ENCODE assay signal across 8 mouse cellular contexts in the genomic region with DNA sequence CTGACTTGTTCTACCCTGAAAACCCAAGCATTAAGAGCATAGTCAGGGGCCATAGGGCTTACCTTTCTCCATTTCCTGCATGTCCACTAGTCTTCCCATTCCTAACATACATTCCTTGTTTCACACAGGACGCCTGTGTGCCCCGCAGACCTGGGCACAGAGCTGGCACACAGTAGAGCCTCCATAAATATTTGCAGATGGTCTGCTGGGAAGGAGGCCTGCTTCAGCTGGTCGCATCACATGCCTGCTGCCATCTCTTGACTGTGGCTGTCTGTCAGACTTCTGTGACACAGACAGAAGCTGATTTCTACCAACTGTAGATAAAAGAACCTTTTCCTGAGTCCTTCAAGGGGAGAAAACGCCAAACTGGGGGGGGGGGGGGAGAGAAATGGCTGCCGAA.
DNase-seq lines count a peak whose midpoint lies in the region; ATAC-seq lines count a peak whose summit lies in the region.

No protein-coding gene starts in this region.

- peak overlapping the region; percentile 94 for H3K27ac ChIP-seq in heart, embryonic 16.5 days (ENCODE audit: low read length)
- peak overlapping the region; percentile 58 for H3K27ac ChIP-seq in hindbrain, embryonic 15.5 days (replicated peaks)

- H3K36me3 ChIP-seq in heart, embryonic 16.5 days (ENCODE audit: control insufficient read depth, insufficient read depth), result no peaks in the 10 kb centered on the region
- no peaks in the 10 kb centered on the region for H3K36me3 ChIP-seq in hindbrain, embryonic 15.5 days

- WGBS in heart, embryonic 16.5 days, result 29% methylated on average over 5 of the region's 5 CpGs
- WGBS in hindbrain, embryonic 15.5 days, result 41% methylated on average over 5 of the region's 5 CpGs

- no peak overlapping the region for H3K4me3 ChIP-seq in heart, embryonic 16.5 days (ENCODE audit: low read length)
- no peak overlapping the region for H3K4me3 ChIP-seq in hindbrain, embryonic 15.5 days

- no peaks in the 10 kb centered on the region for H3K9me3 ChIP-seq in heart, embryonic 16.5 days (replicated peaks; ENCODE audit: control insufficient read depth, low read length)
- no peaks in the 10 kb centered on the region for H3K9me3 ChIP-seq in hindbrain, embryonic 15.5 days

- peak overlapping the region; percentile 23; the same call in 1 of the 2 replicates for H3K4me2 ChIP-seq in heart, embryonic 16.5 days (ENCODE audit: low read depth, low read length)
- no peak overlapping the region for H3K4me2 ChIP-seq in hindbrain, embryonic 15.5 days

- ATAC-seq in heart, embryonic 16.5 days (replicated peaks; ENCODE audit: extremely low read depth, insufficient read depth, low FRiP score), result no peak
- ATAC-seq in hindbrain, embryonic 15.5 days (ENCODE audit: low FRiP score, low read depth), result no peak

- H3K4me1 ChIP-seq in heart, embryonic 16.5 days (ENCODE audit: control insufficient read depth, insufficient read depth, low read length), result peaks cover 45% of the 10 kb centered on the region
- H3K4me1 ChIP-seq in hindbrain, embryonic 15.5 days (replicated peaks), result peaks cover 57% of the 10 kb centered on the region

- intact Hi-C loops in heart, postnatal 10 days (cut with DNase I), result loop anchor here (5.0 kb wide), 2 partner anchors 66 to 89 kb away; no protein-coding TSS in a partner anchor
- intact Hi-C loops in left cerebral cortex, postnatal 25 days (cut with DNase I), result no loop called here

- no peaks in the 10 kb centered on the region for H3K27me3 ChIP-seq in heart, embryonic 16.5 days (ENCODE audit: control insufficient read depth, insufficient read depth, low read length)
- 0 out of 2 replicates have a peak, but pooled peaks cover 4% of the 10 kb centered on the region for H3K27me3 ChIP-seq in hindbrain, embryonic 15.5 days

- DNase-seq in heart, postnatal 10 days, result no peak
- DNase-seq in 3T3-L1 (ENCODE audit: low read depth, low spot score), result peak; percentile 33
- peak; percentile 76 for DNase-seq in cerebellum, adult 9-11 months
- no peak for DNase-seq in adrenal gland, adult 8-10 months
- no peak for DNase-seq in spleen, postnatal 10 days (ENCODE audit: low spot score in 2 of 2)
- DNase-seq in left cerebral cortex, postnatal 25 days (ENCODE audit: low spot score in 2 of 2), result no peak

- H3K9ac ChIP-seq in heart, embryonic 16.5 days (ENCODE audit: low read length), result peak overlapping the region; percentile 27
- H3K9ac ChIP-seq in hindbrain, embryonic 15.5 days, result no peak overlapping the region

Comparison
In these comparisons a context has a peak if more than half of its experiments do, and no peak if none do; other contexts are left out.
1. DNase-seq: peak in 3T3-L1 (single experiment) and cerebellum, adult 9-11 months (single experiment); none in heart, postnatal 10 days (0 of 2), adrenal gland, adult 8-10 months (single experiment), spleen, postnatal 10 days (0 of 2) and left cerebral cortex, postnatal 25 days (0 of 2).